Mouse (Mus musculus) cortical plate, adult 2 months (tissue): Measurements from ENCODE around the gene Gria2. TPM values are rescaled to one million over a fixed set of nuclear protein-coding genes. Genes with fewer than 3 reads are reported as not detected.

ENCODE experiments used
- H3K27ac ChIP-seq: fragments of 200-500 bp; 2 replicates; pipeline ENCODE4 v1.5.1; 2012; ENCODE audit warnings: low read length, control low read depth, inconsistent platforms; ENCODE audit not compliant: insufficient read depth
- H3K4me1 ChIP-seq: fragments of 200-500 bp; 2 replicates; pipeline ENCODE4 v1.6.1; 2011; ENCODE audit warnings: low read length; ENCODE audit not compliant: control insufficient read depth, insufficient read depth
- H3K4me3 ChIP-seq: fragments of 200-500 bp; 2 replicates; pipeline ENCODE4 v1.5.1; 2011; ENCODE audit warnings: mild to moderate bottlenecking, low read length, control low read depth; ENCODE audit not compliant: insufficient read depth
- CTCF ChIP-seq: fragments of 200-500 bp; IDR thresholded peaks from 2 replicates; pipeline ENCODE4 v1.5.1; 2011; ENCODE audit warnings: mild to moderate bottlenecking, control low read depth, low read length; ENCODE audit not compliant: insufficient read depth; ENCODE audit errors: extremely low read depth
- POLR2A ChIP-seq: fragments of 200-500 bp; IDR thresholded peaks from 2 replicates; pipeline ENCODE4 v1.6.1; 2011; ENCODE audit warnings: mild to moderate bottlenecking, low read length, control low read depth; ENCODE audit not compliant: insufficient read depth; ENCODE audit errors: extremely low read depth
- polyA plus RNA-seq: library from polyadenylated mRNA; depleted of rRNA; stranded (reverse); fragments of >200 nt; gene quantifications from 2 replicates; pipeline ENCODE4 v1.2.3, GENCODE M21; 2012

The Gria2 gene
- polyA plus RNA-seq, 1 experiment, result 232 TPM

DNA sequence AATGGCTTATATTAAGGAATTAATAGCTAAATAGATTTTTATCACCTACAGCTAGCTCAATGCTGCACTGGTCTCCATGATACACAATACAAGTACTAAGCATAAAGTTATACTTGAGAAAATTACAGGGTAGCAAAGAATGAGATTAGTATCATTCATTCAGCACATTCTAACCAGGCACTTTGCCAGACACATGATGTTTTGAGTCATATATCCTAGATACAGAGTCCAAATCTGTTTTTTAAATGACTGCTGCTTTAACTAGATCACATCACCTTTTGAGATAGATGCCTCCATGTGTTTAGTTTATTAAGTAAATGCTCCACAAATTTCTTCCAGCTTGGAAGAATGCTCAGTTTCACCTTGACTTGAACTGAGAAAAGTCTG is 21.5 kb downstream of the Gria2 start:
- Histone ChIP-seq H3K27ac (no peak overlapping the region), H3K4me1 (peaks cover 5% of the 10 kb centered on the region; the same call in 1 of the 2 replicates), H3K4me3 (no peak overlapping the region)
- TF ChIP-seq POLR2A, result no peak
- TF ChIP-seq CTCF, result no peak

GRCm38 (mm10) chr3:80780383-80781143 is 22.1 kb downstream of the Gria2 start:
- Histone ChIP-seq H3K4me1 (peaks cover 5% of the 10 kb centered on the region; the same call in 1 of the 2 replicates), H3K27ac (no peak overlapping the region), H3K4me3 (no peak overlapping the region)
- TF ChIP-seq POLR2A (no peak), CTCF (no peak)

GRCm38 (mm10) chr3:80776628-80777027 is 26.0 kb downstream of the Gria2 start:
- H3K27ac ChIP-seq, result no peak overlapping the region
- H3K4me3 ChIP-seq, result no peak overlapping the region
- peaks cover 6% of the 10 kb centered on the region for H3K4me1 ChIP-seq
- TF ChIP-seq POLR2A, result no peak
- TF ChIP-seq CTCF, result no peak

- H3K4me3 ChIP-seq, result no peak overlapping the region
- H3K27ac ChIP-seq, result no peak overlapping the region
- no peak for TF ChIP-seq CTCF
- no peak for TF ChIP-seq POLR2A
- H3K4me1 ChIP-seq, result peaks cover 4% of the 10 kb centered on the region
Measured at GRCm38 (mm10) chr3:80775971-80776370, 26.7 kb downstream of the Gria2 start.

GRCm38 (mm10) chr3:80774005-80774764 is 28.4 kb downstream of the Gria2 start:
- no peak for TF ChIP-seq POLR2A
- TF ChIP-seq CTCF, result no peak
- H3K27ac ChIP-seq, result no peak overlapping the region
- no peak overlapping the region for H3K4me3 ChIP-seq

GRCm38 (mm10) chr3:80773232-80773631 is 29.4 kb downstream of the Gria2 start:
- peaks cover 4% of the 10 kb centered on the region for H3K4me1 ChIP-seq
- H3K27ac ChIP-seq, result no peak overlapping the region
- TF ChIP-seq POLR2A (no peak), CTCF (no peak)
- H3K4me3 ChIP-seq, result no peak overlapping the region

More at GRCm38 (mm10) chr3:80774005-80774764, 28.4 kb downstream of the Gria2 start:
- peaks cover 4% of the 10 kb centered on the region for H3K4me1 ChIP-seq

GRCm38 (mm10) chr3:80769506-80770235 is 33.0 kb downstream of the Gria2 start:
- peaks cover 4% of the 10 kb centered on the region for H3K4me1 ChIP-seq
- H3K27ac ChIP-seq, result no peak overlapping the region
- H3K4me3 ChIP-seq, result no peak overlapping the region
- TF ChIP-seq POLR2A, result no peak
- no peak for TF ChIP-seq CTCF

DNA sequence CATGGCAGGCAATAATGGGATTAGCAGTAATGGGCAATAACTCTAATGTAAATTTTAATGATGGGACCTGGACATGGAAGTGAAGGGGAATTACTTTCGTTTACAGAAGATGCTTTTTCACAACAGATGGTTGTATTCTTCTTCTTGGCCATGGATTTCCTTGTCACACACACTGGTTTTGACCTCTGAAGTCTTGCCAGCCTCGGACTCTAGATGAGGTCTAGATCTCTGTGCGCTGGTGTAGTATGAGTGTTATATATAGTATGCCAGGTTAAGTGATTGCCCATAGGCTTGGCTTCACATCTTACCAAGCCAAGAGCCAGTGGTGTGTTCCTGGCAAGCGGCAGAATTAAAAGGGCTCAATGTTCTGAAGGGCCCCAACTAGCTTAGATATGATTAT is 43.7 kb downstream of the Gria2 start:
- H3K4me3 ChIP-seq, result no peak overlapping the region
- H3K4me1 ChIP-seq, result peaks cover 3% of the 10 kb centered on the region; the same call in 1 of the 2 replicates
- H3K27ac ChIP-seq, result no peak overlapping the region
- TF ChIP-seq POLR2A (no peak), CTCF (no peak)

GRCm38 (mm10) chr3:80758363-80758762 is 44.3 kb downstream of the Gria2 start:
- TF ChIP-seq CTCF (no peak), POLR2A (no peak)
- Histone ChIP-seq H3K4me1 (peaks cover 3% of the 10 kb centered on the region; the same call in 1 of the 2 replicates), H3K4me3 (no peak overlapping the region), H3K27ac (no peak overlapping the region)
